Comparison of ENCODE assay signal across 9 mouse cellular contexts in genomic region chr4:135298680-135299079, GRCm38 (mm10). TPM values are rescaled to one million over a fixed set of nuclear protein-coding genes. Genes with fewer than 3 reads are reported as not detected.
DNase-seq lines count a peak whose midpoint lies in the region; ATAC-seq and TF ChIP-seq lines count a peak whose summit lies in the region.
"Had no signal": no experiment of that assay in that cellular context is flagged by ENCODE, and none has a peak within 500 bp of the region (broad histone marks: within the 10 kb centered on the region; RNA-seq: fewer than 3 reads in every experiment).

No protein-coding gene starts in this region.

- H3K36me3 ChIP-seq in heart, embryonic 11.5 days (ENCODE audit: control insufficient read depth, insufficient read depth, low read length): no peaks in the 10 kb centered on the region
- no peaks in the 10 kb centered on the region for H3K36me3 ChIP-seq in embryonic facial prominence, embryonic 12.5 days
- H3K36me3 ChIP-seq in lung, postnatal 0 days (ENCODE audit: insufficient read depth, low read length): no peaks in the 10 kb centered on the region

- no peaks in the 10 kb centered on the region for H3K27me3 ChIP-seq in heart, embryonic 11.5 days (ENCODE audit: control insufficient read depth, insufficient read depth, low read length)
- H3K27me3 ChIP-seq in embryonic facial prominence, embryonic 12.5 days: 0 out of 2 replicates have a peak, but pooled peaks cover 4% of the 10 kb centered on the region
- H3K27me3 ChIP-seq in lung, postnatal 0 days (replicated peaks; ENCODE audit: insufficient read depth, low read length): no peaks in the 10 kb centered on the region
- H3K27me3 ChIP-seq: megakaryocyte, embryonic 14.5 days had no signal

- H3K27ac ChIP-seq in heart, embryonic 11.5 days (ENCODE audit: low read depth, low read length): peak overlapping the region; percentile 65
- H3K27ac ChIP-seq in left cerebral cortex, adult 2 months: peak overlapping the region; percentile 40; the same call in 1 of the 2 replicates
- peak overlapping the region; percentile 57; the same call in 1 of the 2 replicates for H3K27ac ChIP-seq in embryonic facial prominence, embryonic 12.5 days
- H3K27ac ChIP-seq in lung, postnatal 0 days (ENCODE audit: low read length): peak overlapping the region; percentile 83

- no peaks in the 10 kb centered on the region for H3K9me3 ChIP-seq in heart, embryonic 11.5 days (replicated peaks; ENCODE audit: control insufficient read depth, low read length)
- H3K9me3 ChIP-seq in embryonic facial prominence, embryonic 12.5 days: no peaks in the 10 kb centered on the region
- H3K9me3 ChIP-seq in lung, postnatal 0 days (ENCODE audit: low read length): no peaks in the 10 kb centered on the region

- no peak for ATAC-seq in heart, embryonic 11.5 days (replicated peaks; ENCODE audit: insufficient number of reproducible peaks, low FRiP score, low TSS enrichment)
- ATAC-seq in embryonic facial prominence, embryonic 12.5 days (ENCODE audit: insufficient number of reproducible peaks, insufficient read depth, low FRiP score, low TSS enrichment): no peak
- peak; percentile 47 for ATAC-seq in lung, postnatal 0 days

- peak overlapping the region; percentile 58; the same call in 1 of the 2 replicates for H3K9ac ChIP-seq in heart, embryonic 11.5 days (ENCODE audit: low read depth, low read length)
- no peak overlapping the region for H3K9ac ChIP-seq in embryonic facial prominence, embryonic 12.5 days
- H3K9ac ChIP-seq in lung, postnatal 0 days (replicated peaks; ENCODE audit: low read depth): no peak overlapping the region

- intact Hi-C loops in heart, postnatal 25 days (cut with DNase I): no loop called here
- intact Hi-C loops in left cerebral cortex, adult 2 months (cut with DNase I): no loop called here
- intact Hi-C loops in left cerebral cortex, postnatal 25 days (cut with DNase I): no loop called here

- H3K4me2 ChIP-seq in heart, embryonic 11.5 days: no peak overlapping the region
- H3K4me2 ChIP-seq in embryonic facial prominence, embryonic 12.5 days (replicated peaks): no peak overlapping the region
- no peak overlapping the region for H3K4me2 ChIP-seq in lung, postnatal 0 days (replicated peaks; ENCODE audit: low read depth, low read length)

- no peak for DNase-seq in heart, postnatal 25 days (ENCODE audit: low spot score)
- no peak for DNase-seq in left cerebral cortex, adult 2 months (ENCODE audit: extremely low spot score in 1 of 2, low spot score in 2 of 2)
- no peak for DNase-seq in left cerebral cortex, postnatal 25 days (ENCODE audit: low spot score in 2 of 2)
- DNase-seq in lung, postnatal 0 days (ENCODE audit: low spot score): peak; percentile 77
- no peak for DNase-seq in adrenal gland, postnatal 25 days
- no peak for DNase-seq in ovary, postnatal 14 days (ENCODE audit: low spot score)

- TF ChIP-seq EP300 in lung, postnatal 0 days (IDR thresholded peaks at IDR 0.05): peak; percentile 66

- H3K4me1 ChIP-seq in heart, embryonic 11.5 days (ENCODE audit: control insufficient read depth, insufficient read depth, low read length): peaks cover 13% of the 10 kb centered on the region
- peaks cover 9% of the 10 kb centered on the region; the same call in 1 of the 2 replicates for H3K4me1 ChIP-seq in embryonic facial prominence, embryonic 12.5 days
- peaks cover 17% of the 10 kb centered on the region for H3K4me1 ChIP-seq in lung, postnatal 0 days (ENCODE audit: insufficient read depth, low read depth, low read length)

- 86% methylated on average over 10 of the region's 10 CpGs for WGBS in heart, embryonic 11.5 days (ENCODE audit: insufficient replicate concordance)
- 85% methylated on average over 10 of the region's 10 CpGs for WGBS in embryonic facial prominence, embryonic 12.5 days
- 50% methylated on average over 10 of the region's 10 CpGs for WGBS in lung, postnatal 0 days

- H3K4me3 ChIP-seq in heart, embryonic 11.5 days (ENCODE audit: low read depth, low read length): no peak overlapping the region
- no peak overlapping the region for H3K4me3 ChIP-seq in left cerebral cortex, adult 2 months
- no peak overlapping the region for H3K4me3 ChIP-seq in embryonic facial prominence, embryonic 12.5 days
- H3K4me3 ChIP-seq in lung, postnatal 0 days (ENCODE audit: low read depth, low read length): no peak overlapping the region

- TF ChIP-seq CTCF in left cerebral cortex, adult 2 months (IDR thresholded peaks at IDR 0.05): no peak
- no peak for TF ChIP-seq CTCF in lung, postnatal 0 days (IDR thresholded peaks at IDR 0.05)

RNA-seq across cellular contexts. Expression of gene Clic4, which starts 26.1 kb away (rescaled TPM):
- 156 and 251 TPM in 2 replicates for polyA plus RNA-seq in heart, embryonic 11.5 days (2014; fragmentation: Nextera tagmentation; extraction: Ambion mirVana)
- total RNA-seq in heart, postnatal 25 days (2021): 100 to 1,000 TPM; 249 to 269 TPM
- 10 to 100 TPM; 29.5 to 34.3 TPM for total RNA-seq in left cerebral cortex, adult 2 months (2021)
- total RNA-seq in left cerebral cortex, postnatal 25 days (2021): 10 to 100 TPM; 31.8 to 34.1 TPM
- 171 and 176 TPM in 2 replicates for polyA plus RNA-seq in embryonic facial prominence, embryonic 12.5 days (2016; fragmentation: Nextera tagmentation; extraction: Ambion mirVana)
- 205 and 211 TPM in 2 replicates for polyA plus RNA-seq in lung, postnatal 0 days (2015; fragmentation: Nextera tagmentation; extraction: Ambion mirVana)
- total RNA-seq in adrenal gland, postnatal 25 days (2021): 65.5 and 72.8 TPM in 2 replicates

RNA-seq across cellular contexts. Expression of gene Srrm1, which starts 54.4 kb away (rescaled TPM):
- polyA plus RNA-seq in heart, embryonic 11.5 days (2014; fragmentation: Nextera tagmentation; extraction: Ambion mirVana): 143 and 183 TPM in 2 replicates
- 10 to 100 TPM; 58.8 to 62.3 TPM for total RNA-seq in heart, postnatal 25 days (2021)
- 100 to 1,000 TPM; 133 to 139 TPM for total RNA-seq in left cerebral cortex, adult 2 months (2021)
- total RNA-seq in left cerebral cortex, postnatal 25 days (2021): 100 to 1,000 TPM; 122 to 124 TPM
- 257 and 276 TPM in 2 replicates for polyA plus RNA-seq in embryonic facial prominence, embryonic 12.5 days (2016; fragmentation: Nextera tagmentation; extraction: Ambion mirVana)
- 108 and 116 TPM in 2 replicates for polyA plus RNA-seq in lung, postnatal 0 days (2015; fragmentation: Nextera tagmentation; extraction: Ambion mirVana)
- total RNA-seq in adrenal gland, postnatal 25 days (2021): 133 and 151 TPM in 2 replicates
